8 mouse cellular contexts compared by ENCODE assay signal in the genomic region with DNA sequence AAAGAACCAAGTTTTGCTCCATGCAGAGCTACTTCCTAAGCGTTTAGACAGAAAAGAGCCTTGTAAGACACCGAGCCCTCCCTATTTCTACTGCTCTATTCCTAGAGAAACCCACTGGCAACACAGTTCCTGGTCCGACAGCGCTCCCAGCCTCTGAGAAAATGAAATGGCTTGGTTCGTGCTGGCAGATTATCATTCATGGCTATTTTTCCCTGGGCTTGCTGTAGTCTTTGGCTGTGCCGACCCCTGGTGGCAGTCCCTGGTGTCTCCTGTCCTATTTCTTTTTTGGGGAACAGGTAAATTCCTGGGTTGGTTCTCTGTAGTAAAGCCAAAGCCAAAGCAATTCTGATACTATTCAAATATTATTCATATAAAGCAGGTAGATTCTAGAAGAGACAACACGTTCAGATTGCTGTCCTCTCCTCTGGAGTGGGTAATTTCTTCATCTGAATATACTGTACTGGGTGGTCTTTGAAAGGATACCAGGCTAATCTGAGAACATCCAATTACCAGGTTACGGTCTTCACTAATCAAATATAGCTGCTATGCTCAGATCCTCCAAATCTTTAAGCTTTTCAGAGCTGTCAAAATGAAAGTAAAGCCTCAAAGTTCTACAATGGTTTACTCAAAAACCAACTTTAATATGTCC.
DNase-seq lines count a peak whose midpoint lies in the region; ATAC-seq lines count a peak whose summit lies in the region.

No protein-coding gene starts in this region.

- peaks cover 8% of the 10 kb centered on the region for H3K4me1 ChIP-seq in intestine, embryonic 14.5 days (replicated peaks; ENCODE audit: control insufficient read depth, insufficient read depth, low read length)

- H3K27ac ChIP-seq in intestine, embryonic 14.5 days (ENCODE audit: low read depth): peak overlapping the region; percentile 22; the same call in 1 of the 2 replicates

- no peaks in the 10 kb centered on the region for H3K27me3 ChIP-seq in intestine, embryonic 14.5 days (replicated peaks; ENCODE audit: control insufficient read depth, insufficient read depth, low read length)

- H3K36me3 ChIP-seq in intestine, embryonic 14.5 days (ENCODE audit: control insufficient read depth, insufficient read depth, low read length): peaks cover 28% of the 10 kb centered on the region

- peak; percentile 40 for DNase-seq in ovary, adult 18-20 months (ENCODE audit: low spot score)
- DNase-seq in ovary, postnatal 10 days (ENCODE audit: low spot score): no peak
- DNase-seq in embryo, embryonic 10.5 days (ENCODE audit: low spot score): peak; percentile 91
- DNase-seq in gastrocnemius, postnatal 36 days: peak; percentile 59 to 77
- peak; percentile 86 for DNase-seq in intestine, embryonic 14.5 days (ENCODE audit: low spot score)
- peak; percentile 66 to 78 for DNase-seq in left cerebral cortex, postnatal 10 days (ENCODE audit: extremely low spot score in 1 of 2, low spot score in 2 of 2)
- peak; percentile 84 for DNase-seq in skeletal muscle tissue, adult 2 months (ENCODE audit: low read depth, low spot score)

- H3K4me3 ChIP-seq in intestine, embryonic 14.5 days (ENCODE audit: low read depth, low read length): no peak overlapping the region

- 48% methylated on average over 8 of the region's 8 CpGs for WGBS in intestine, embryonic 14.5 days

- no peak overlapping the region for H3K9ac ChIP-seq in intestine, embryonic 14.5 days (ENCODE audit: low read length)

- ATAC-seq in intestine, embryonic 14.5 days (replicated peaks; ENCODE audit: low FRiP score, low TSS enrichment, low read depth): peak; percentile 69
- ATAC-seq in megakaryocyte-erythroid progenitor cell, adult 5-6 weeks (replicated peaks; ENCODE audit: low FRiP score, low TSS enrichment, poor library complexity, severe bottlenecking): peak; percentile 84

- H3K4me2 ChIP-seq in intestine, embryonic 14.5 days (ENCODE audit: low read length): no peak overlapping the region

- intact Hi-C loops in gastrocnemius, postnatal 36 days (cut with DNase I): loop anchor here (1.0 to 5.0 kb wide), 3 partner anchors 81 to 153 kb away; no protein-coding TSS in a partner anchor
- intact Hi-C loops in left cerebral cortex, postnatal 10 days (cut with DNase I): loop anchor here (2.0 to 10.0 kb wide), 3 partner anchors 153 to 571 kb away; no protein-coding TSS in a partner anchor

- peaks cover 3% of the 10 kb centered on the region; the same call in 1 of the 2 replicates for H3K9me3 ChIP-seq in intestine, embryonic 14.5 days (ENCODE audit: control insufficient read depth, low read length)
